Mouse (Mus musculus) midbrain, embryonic 14.5 days (tissue): Measurements from ENCODE around the gene Cops2. TPM values are rescaled to one million over a fixed set of nuclear protein-coding genes. Genes with fewer than 3 reads are reported as not detected.

Experiments
- ATAC-seq: fragments of 200-750 bp; cut with Nextera tagmentation; 2 replicates; pipeline ENCODE4 v1.8.0; 2017; ENCODE audit warnings: moderate number of reproducible peaks, moderate library complexity; ENCODE audit not compliant: low FRiP score, low TSS enrichment
- DNase-seq: peaks from one replicate; pipeline ENCODE4 v3.0.0-alpha.2; 2015
- H3K27ac ChIP-seq: fragments of 300-500 bp; sonication (generic); replicated peaks from 2 replicates; pipeline ENCODE4 v1.5.1; 2014; ENCODE audit warnings: mild to moderate bottlenecking, low read depth, low read length, moderate library complexity
- H3K27me3 ChIP-seq: fragments of 300-500 bp; sonication (generic); 2 replicates; pipeline ENCODE4 v1.6.1; 2014; ENCODE audit warnings: low read length, control low read depth, mixed read lengths; ENCODE audit not compliant: control insufficient read depth, insufficient read depth
- H3K36me3 ChIP-seq: fragments of 300-500 bp; sonication (generic); 2 replicates; pipeline ENCODE4 v1.6.1; 2014; ENCODE audit warnings: low read length, control low read depth; ENCODE audit not compliant: control insufficient read depth, insufficient read depth
- H3K4me1 ChIP-seq: fragments of 300-500 bp; sonication (generic); 2 replicates; pipeline ENCODE4 v1.6.1; 2014; ENCODE audit warnings: mild to moderate bottlenecking, antibody characterized with exemption, low read length, control low read depth; ENCODE audit not compliant: control insufficient read depth, insufficient read depth
- H3K4me2 ChIP-seq: fragments of 300-500 bp; sonication (generic); 2 replicates; pipeline ENCODE4 v1.6.1; 2014; ENCODE audit warnings: mild to moderate bottlenecking, low read length, moderate library complexity
- H3K4me3 ChIP-seq: fragments of 300-500 bp; sonication (generic); replicated peaks from 2 replicates; pipeline ENCODE4 v1.5.1; 2014; ENCODE audit warnings: low read depth, low read length
- H3K9ac ChIP-seq: fragments of 300-500 bp; sonication (generic); replicated peaks from 2 replicates; pipeline ENCODE4 v1.6.1; 2014; ENCODE audit warnings: mild to moderate bottlenecking, low read length, moderate library complexity
- H3K9me3 ChIP-seq: fragments of 300-500 bp; sonication (generic); 2 replicates; pipeline ENCODE4 v1.6.1; 2016; ENCODE audit warnings: low read length, control low read depth, mixed read lengths; ENCODE audit not compliant: control insufficient read depth
- WGBS: fragments of 180-500 bp; shearing (Covaris S2); extraction: QIAGEN DNeasy Blood & Tissue Kit; methylation state at CpG from one replicate; pipeline ENCODE4 v1.1.7; 2014; 5-methylcytosine and 5-hydroxymethylcytosine counted together
- polyA plus RNA-seq: library from polyadenylated mRNA; unstranded; fragments of >200 nt; fragmentation: Nextera tagmentation; extraction: Ambion mirVana; gene quantifications from 2 replicates; pipeline ENCODE4 v1.2.1, GENCODE M21; 2014

The Cops2 gene
- polyA plus RNA-seq, 1 experiment from 2014 or later, result 82.8 TPM

GRCm38 (mm10) chr2:125885891-125886576 is 27.1 kb upstream of the Cops2 start:
- Histone ChIP-seq H3K4me2 (no peak overlapping the region), H3K27ac (no peak overlapping the region), H3K27me3 (no peaks in the 10 kb centered on the region), H3K9ac (no peak overlapping the region), H3K9me3 (no peaks in the 10 kb centered on the region), H3K4me1 (no peaks in the 10 kb centered on the region), H3K36me3 (no peaks in the 10 kb centered on the region), H3K4me3 (no peak overlapping the region)
- DNase-seq (no peak), ATAC-seq (no peak)
- WGBS, result 85% methylated on average over 4 of the region's 4 CpGs

- no peaks in the 10 kb centered on the region for H3K4me1 ChIP-seq
- no peak for DNase-seq
- H3K9ac ChIP-seq, result no peak overlapping the region
- WGBS, result 85% methylated on average over 3 of the region's 3 CpGs
- H3K4me2 ChIP-seq, result no peak overlapping the region
- ATAC-seq, result no peak
- no peak overlapping the region for H3K4me3 ChIP-seq
- H3K9me3 ChIP-seq, result no peaks in the 10 kb centered on the region
- no peak overlapping the region for H3K27ac ChIP-seq
- H3K36me3 ChIP-seq, result no peaks in the 10 kb centered on the region
- no peaks in the 10 kb centered on the region for H3K27me3 ChIP-seq
These were observed 11.2 kb upstream of the Cops2 start for GRCm38 (mm10) chr2:125870159-125870558.

- H3K36me3 ChIP-seq, result no peaks in the 10 kb centered on the region
- no peaks in the 10 kb centered on the region for H3K9me3 ChIP-seq
- ATAC-seq (no peak), DNase-seq (no peak)
- no peaks in the 10 kb centered on the region for H3K27me3 ChIP-seq
- no peaks in the 10 kb centered on the region for H3K4me1 ChIP-seq
- no peak overlapping the region for H3K9ac ChIP-seq
- no peak overlapping the region for H3K4me2 ChIP-seq
- no peak overlapping the region for H3K27ac ChIP-seq
- WGBS, result 81% methylated on average over 3 of the region's 3 CpGs
- H3K4me3 ChIP-seq, result no peak overlapping the region
These were observed 9.4 kb upstream of the Cops2 start for GRCm38 (mm10) chr2:125868301-125868700.

- Histone ChIP-seq H3K4me2 (peak overlapping the region; percentile 68), H3K27ac (peak overlapping the region; percentile 55; the same call in 1 of the 2 replicates), H3K4me1 (no peaks in the 10 kb centered on the region), H3K36me3 (no peaks in the 10 kb centered on the region), H3K9ac (peak overlapping the region; percentile 64), H3K4me3 (peak overlapping the region; percentile 48), H3K27me3 (no peaks in the 10 kb centered on the region), H3K9me3 (no peaks in the 10 kb centered on the region)
- peak; percentile 63 for ATAC-seq
- peak; percentile 73 for DNase-seq
- WGBS, result 6% methylated on average over 23 of the region's 23 CpGs
These were observed 7.3 kb upstream of the Cops2 start for GRCm38 (mm10) chr2:125866058-125866740.

GRCm38 (mm10) chr2:125865585-125865984 is 6.6 kb upstream of the Cops2 start:
- Histone ChIP-seq H3K36me3 (no peaks in the 10 kb centered on the region), H3K27me3 (no peaks in the 10 kb centered on the region), H3K4me2 (peak overlapping the region; percentile 68), H3K27ac (peak overlapping the region; percentile 55; the same call in 1 of the 2 replicates), H3K9ac (peak overlapping the region; percentile 64), H3K4me1 (no peaks in the 10 kb centered on the region), H3K9me3 (no peaks in the 10 kb centered on the region), H3K4me3 (peak overlapping the region; percentile 48)
- no peak for DNase-seq
- no peak for ATAC-seq

- Histone ChIP-seq H3K9ac (no peak overlapping the region), H3K4me1 (peaks cover 3% of the 10 kb centered on the region; the same call in 1 of the 2 replicates), H3K9me3 (no peaks in the 10 kb centered on the region), H3K27me3 (no peaks in the 10 kb centered on the region), H3K4me2 (no peak overlapping the region), H3K36me3 (no peaks in the 10 kb centered on the region), H3K27ac (no peak overlapping the region), H3K4me3 (no peak overlapping the region)
- whole genome bisulfite sequencing, result 89% methylated on average over 1 of the region's 1 CpGs
- ATAC-seq (no peak), DNase-seq (no peak)
These were observed 5.6 kb upstream of the Cops2 start for GRCm38 (mm10) chr2:125864551-125864950.

- Histone ChIP-seq H3K27me3 (no peaks in the 10 kb centered on the region), H3K27ac (no peak overlapping the region), H3K9ac (no peak overlapping the region), H3K4me2 (no peak overlapping the region), H3K9me3 (no peaks in the 10 kb centered on the region), H3K4me3 (no peak overlapping the region), H3K4me1 (peaks cover 5% of the 10 kb centered on the region; the same call in 1 of the 2 replicates), H3K36me3 (no peaks in the 10 kb centered on the region)
- ATAC-seq (no peak), DNase-seq (no peak)
- 84% methylated on average over 3 of the region's 3 CpGs for WGBS
These were observed 4.9 kb upstream of the Cops2 start for GRCm38 (mm10) chr2:125863799-125864198.

- no peak for DNase-seq
- H3K9me3 ChIP-seq, result no peaks in the 10 kb centered on the region
- H3K4me3 ChIP-seq, result peak overlapping the region; percentile 98
- H3K9ac ChIP-seq, result peak overlapping the region; percentile 98
- ATAC-seq, result no peak
- WGBS, result 57% methylated on average over 3 of the region's 3 CpGs
- H3K36me3 ChIP-seq, result no peaks in the 10 kb centered on the region
- no peak overlapping the region for H3K27ac ChIP-seq
- H3K4me2 ChIP-seq, result peak overlapping the region; percentile 75
- H3K27me3 ChIP-seq, result no peaks in the 10 kb centered on the region
- peaks cover 10% of the 10 kb centered on the region; the same call in 1 of the 2 replicates for H3K4me1 ChIP-seq
These were observed 1.2 kb downstream of the Cops2 start for GRCm38 (mm10) chr2:125857707-125858106.

GRCm38 (mm10) chr2:125851237-125851636 is 7.7 kb downstream of the Cops2 start:
- no peaks in the 10 kb centered on the region for H3K27me3 ChIP-seq
- peaks cover 21% of the 10 kb centered on the region for H3K36me3 ChIP-seq
- H3K27ac ChIP-seq, result no peak overlapping the region
- no peak overlapping the region for H3K9ac ChIP-seq
- 0 out of 2 replicates have a peak, but pooled peaks cover 2% of the 10 kb centered on the region for H3K4me1 ChIP-seq
- H3K9me3 ChIP-seq, result no peaks in the 10 kb centered on the region
- no peak overlapping the region for H3K4me2 ChIP-seq
- ATAC-seq, result no peak
- H3K4me3 ChIP-seq, result no peak overlapping the region
- 86% methylated on average over 2 of the region's 2 CpGs for WGBS
- DNase-seq, result no peak
